Mouse (Mus musculus) ES-Bruce4 (cell line): ENCODE data around the gene Vps53. TPM values are rescaled to one million over a fixed set of nuclear protein-coding genes. Genes with fewer than 3 reads are reported as not detected.
"Not testable (repeated sequence)": the region's sequence is repeated elsewhere in the genome, so short reads cannot be mapped to it uniquely, and the experiment has no call there.

Experiments
- H3K27ac ChIP-seq: 2 replicates; pipeline ENCODE4 v1.5.1; 2012; ENCODE audit warnings: low read length, inconsistent platforms; ENCODE audit not compliant: insufficient read depth
- H3K27me3 ChIP-seq: 2 replicates; pipeline ENCODE4 v1.6.1; 2012; ENCODE audit warnings: mild to moderate bottlenecking, low read length, inconsistent platforms; ENCODE audit not compliant: control insufficient read depth, poor library complexity, insufficient read depth, severe bottlenecking
- H3K36me3 ChIP-seq: 2 replicates; pipeline ENCODE4 v1.6.1; 2012; ENCODE audit warnings: inconsistent platforms, mild to moderate bottlenecking, low read length, moderate library complexity; ENCODE audit not compliant: control insufficient read depth, poor library complexity, insufficient read depth, severe bottlenecking
- H3K4me1 ChIP-seq: one replicate; pipeline ENCODE4 v1.8.1; 2011; ENCODE audit warnings: low read length; ENCODE audit not compliant: control insufficient read depth, insufficient read depth
- H3K4me3 ChIP-seq: 2 replicates; pipeline ENCODE4 v1.5.1; 2011; ENCODE audit warnings: low read depth, mild to moderate bottlenecking, low read length
- H3K9ac ChIP-seq: 2 replicates; pipeline ENCODE4 v1.6.1; 2012; ENCODE audit warnings: low read depth, mild to moderate bottlenecking, inconsistent platforms; ENCODE audit not compliant: poor library complexity, severe bottlenecking
- H3K9me3 ChIP-seq: replicated peaks from 2 replicates; pipeline ENCODE4 v1.6.1; 2012; ENCODE audit warnings: mild to moderate bottlenecking, low read length, inconsistent platforms; ENCODE audit not compliant: control insufficient read depth, poor library complexity, insufficient read depth, severe bottlenecking
- CTCF ChIP-seq: IDR thresholded peaks from one replicate; pipeline ENCODE4 v1.8.1; 2011; ENCODE audit warnings: low read depth, low read length
- EP300 ChIP-seq: IDR thresholded peaks from 2 replicates; pipeline ENCODE4 v1.6.1; 2011; ENCODE audit warnings: low read depth, low read length; ENCODE audit not compliant: insufficient read depth
- POLR2A ChIP-seq: IDR thresholded peaks from one replicate; pipeline ENCODE4 v1.8.1; 2011; ENCODE audit warnings: low read length; ENCODE audit not compliant: insufficient read depth
- polyA plus RNA-seq: library from polyadenylated mRNA; stranded (reverse); fragments of >200 nt; gene quantifications from 2 replicates; pipeline ENCODE4 v1.2.4, GENCODE M21; 2011; ENCODE audit warnings: low read depth; ENCODE audit not compliant: missing spikeins, insufficient read depth, insufficient read length

Vps53 gene
- polyA plus RNA-seq, 1 experiment, result 24.3 TPM

DNA sequence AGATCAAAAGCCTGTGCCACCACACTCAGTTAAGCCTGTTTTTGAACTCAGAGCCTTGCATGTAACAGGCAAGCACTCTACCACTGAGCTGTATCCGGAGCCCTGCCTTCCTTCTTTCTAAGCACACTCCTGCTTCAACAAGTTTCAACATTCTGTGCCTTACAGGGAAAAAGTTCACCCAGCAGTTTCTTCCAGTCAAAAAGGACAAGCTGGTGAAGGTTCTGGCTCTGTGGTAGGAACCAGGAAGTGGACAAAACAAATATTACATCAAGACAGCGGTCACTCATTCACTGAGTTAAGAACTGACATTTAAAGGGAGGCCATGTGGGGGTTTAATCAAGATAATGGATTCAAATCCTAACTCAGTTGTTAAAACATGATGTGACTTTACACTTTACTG lies 35.6 kb upstream of the Vps53 start:
- Histone ChIP-seq H3K4me1 (no peaks in the 10 kb centered on the region), H3K27ac (no peak overlapping the region), H3K9me3 (no peaks in the 10 kb centered on the region), H3K9ac (no peak overlapping the region), H3K4me3 (no peak overlapping the region), H3K27me3 (no peaks in the 10 kb centered on the region), H3K36me3 (peaks cover 26% of the 10 kb centered on the region)
- TF ChIP-seq CTCF, result no peak
- TF ChIP-seq POLR2A, result no peak
- TF ChIP-seq EP300, result no peak

DNA sequence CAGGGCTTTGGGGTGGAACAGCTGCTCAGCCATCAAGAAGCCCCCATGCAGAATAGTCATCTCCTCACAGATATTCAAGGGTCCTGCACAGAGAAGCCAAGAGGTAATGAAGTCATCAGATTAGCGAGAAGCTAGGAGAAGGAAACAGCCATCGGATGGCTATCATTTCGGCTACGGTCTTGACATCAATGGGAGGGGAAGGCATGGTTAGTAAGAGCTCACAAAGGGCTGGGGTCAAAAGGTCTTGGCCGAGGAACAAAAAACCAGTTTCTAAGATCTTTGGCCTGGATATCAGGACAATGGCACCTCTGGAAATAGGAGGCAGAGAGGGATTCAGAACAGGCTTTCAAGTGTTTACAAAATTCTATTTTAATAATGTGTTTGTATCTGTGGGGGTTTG lies 34.4 kb upstream of the Vps53 start:
- Histone ChIP-seq H3K27me3 (no peaks in the 10 kb centered on the region), H3K27ac (no peak overlapping the region), H3K36me3 (peaks cover 25% of the 10 kb centered on the region), H3K9me3 (no peaks in the 10 kb centered on the region), H3K4me3 (no peak overlapping the region), H3K9ac (no peak overlapping the region), H3K4me1 (no peaks in the 10 kb centered on the region)
- TF ChIP-seq EP300 (no peak), POLR2A (no peak), CTCF (no peak)

DNA sequence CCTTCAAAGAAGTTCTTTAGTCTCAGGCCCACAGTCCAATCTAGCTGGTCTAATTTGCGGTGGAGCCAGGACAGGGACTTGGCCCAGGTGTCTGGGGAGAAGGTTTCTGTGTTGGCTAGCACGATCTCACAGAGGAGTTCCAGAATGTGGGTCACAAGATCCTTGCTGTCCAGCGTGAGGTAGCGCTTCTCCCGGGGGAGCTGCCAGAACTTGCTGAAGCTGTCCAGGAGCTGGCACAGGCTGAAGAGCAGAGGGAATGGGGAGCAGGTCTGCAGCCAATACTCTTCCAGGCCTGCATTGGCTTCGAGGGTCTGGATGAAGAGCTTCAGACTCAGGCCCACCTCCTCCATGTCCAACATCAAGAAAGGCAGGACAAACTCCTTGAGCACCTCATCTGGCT lies 32.1 kb upstream of the Vps53 start:
- H3K9ac ChIP-seq, H3K27me3 ChIP-seq, H3K27ac ChIP-seq, H3K4me1 ChIP-seq, H3K4me3 ChIP-seq, H3K9me3 ChIP-seq: not testable (repeated sequence)
- H3K36me3 ChIP-seq, result peaks cover 25% of the 10 kb centered on the region

DNA sequence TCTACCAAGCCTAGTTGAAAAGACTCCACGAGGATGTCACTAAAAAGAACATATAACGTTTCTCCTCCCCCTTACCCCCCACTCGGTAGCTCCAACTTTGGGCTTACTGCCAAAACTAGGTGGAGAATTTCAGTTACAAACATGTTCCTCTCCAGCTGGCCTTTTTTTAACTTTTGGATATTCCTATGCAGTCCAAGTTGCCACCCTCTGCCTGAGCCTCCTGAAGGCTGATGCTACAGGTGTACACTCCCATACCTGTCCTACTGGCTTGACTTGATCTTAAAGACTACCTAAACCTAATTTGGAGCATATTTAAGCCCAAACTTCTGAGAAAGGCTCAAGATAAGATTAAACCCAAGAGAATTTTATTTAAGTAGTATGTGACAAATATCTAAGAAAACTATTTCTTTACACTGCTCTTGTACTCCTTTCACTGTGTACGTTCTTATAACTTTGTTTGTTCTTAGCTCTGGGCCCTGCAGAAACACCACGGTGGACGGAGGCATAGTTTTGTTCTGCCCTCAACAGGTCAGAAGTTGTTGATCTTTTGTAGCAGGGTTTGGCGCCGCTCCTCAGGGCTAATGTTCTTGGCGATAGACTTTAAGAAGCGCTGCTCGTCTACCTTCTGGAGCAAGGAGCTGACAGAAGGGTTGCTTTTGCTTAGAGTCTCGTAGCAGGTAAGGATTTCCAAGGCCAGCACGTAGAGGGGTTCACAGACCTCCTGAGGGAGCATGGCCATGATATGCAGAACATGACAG lies 31.0 kb upstream of the Vps53 start:
- TF ChIP-seq POLR2A, result no peak
- TF ChIP-seq CTCF, result no peak
- TF ChIP-seq EP300, result no peak
- Histone ChIP-seq H3K9ac (no peak overlapping the region), H3K4me1 (no peaks in the 10 kb centered on the region), H3K36me3 (peaks cover 25% of the 10 kb centered on the region), H3K9me3 (no peaks in the 10 kb centered on the region), H3K27ac (no peak overlapping the region), H3K4me3 (no peak overlapping the region), H3K27me3 (no peaks in the 10 kb centered on the region)

DNA sequence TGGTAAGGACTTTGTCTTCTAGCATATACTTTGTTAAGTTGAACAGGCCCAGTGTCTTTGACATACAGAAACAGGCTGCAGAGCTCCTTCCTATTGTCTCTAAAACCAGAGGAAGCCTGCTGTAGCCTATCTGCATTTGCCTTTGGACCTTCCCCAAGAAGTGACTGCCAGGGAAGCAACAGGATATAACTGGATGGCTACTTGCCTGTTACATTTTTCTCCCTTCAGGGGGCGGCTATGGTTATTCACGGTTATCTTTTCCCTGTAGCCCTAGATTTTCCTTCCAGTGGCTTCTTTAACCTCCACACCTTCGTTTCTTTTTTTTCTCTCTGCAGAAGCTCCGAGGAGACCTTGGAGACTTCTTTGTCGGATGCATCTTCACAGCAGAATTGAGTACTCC lies 27.3 kb upstream of the Vps53 start:
- H3K9ac ChIP-seq, result no peak overlapping the region
- TF ChIP-seq POLR2A, result no peak
- no peak for TF ChIP-seq EP300
- no peak for TF ChIP-seq CTCF
- no peaks in the 10 kb centered on the region for H3K9me3 ChIP-seq
- no peak overlapping the region for H3K27ac ChIP-seq
- H3K4me3 ChIP-seq, result no peak overlapping the region
- 0 out of 2 replicates have a peak, but pooled peaks cover 2% of the 10 kb centered on the region for H3K27me3 ChIP-seq
- 0 out of 2 replicates have a peak, but pooled peaks cover under 1% of the 10 kb centered on the region for H3K36me3 ChIP-seq
- H3K4me1 ChIP-seq, result no peaks in the 10 kb centered on the region

GRCm38 (mm10) chr11:76201761-76202674 lies 22.6 kb upstream of the Vps53 start:
- Histone ChIP-seq H3K9ac (peak overlapping the region; percentile 82), H3K4me1 (no peaks in the 10 kb centered on the region), H3K27ac (no peak overlapping the region), H3K9me3 (no peaks in the 10 kb centered on the region), H3K36me3 (no peaks in the 10 kb centered on the region), H3K27me3 (peaks cover 5% of the 10 kb centered on the region; the same call in 1 of the 2 replicates), H3K4me3 (peak overlapping the region; percentile 83)
- TF ChIP-seq POLR2A (no peak), CTCF (no peak), EP300 (no peak)
